ENCODE assay signal across 11 mouse cellular contexts in genomic region chr7:142535116-142535515, GRCm38 (mm10). TPM values are rescaled to one million over a fixed set of nuclear protein-coding genes. Genes with fewer than 3 reads are reported as not detected.
DNase-seq lines count a peak whose midpoint lies in the region; ATAC-seq and TF ChIP-seq lines count a peak whose summit lies in the region.
"Had no signal": no experiment of that assay in that cellular context is flagged by ENCODE, and none has a peak within 500 bp of the region (broad histone marks: within the 10 kb centered on the region; RNA-seq: fewer than 3 reads in every experiment).

No protein-coding gene starts in this region.

- H3K27me3 ChIP-seq in heart, embryonic 10.5 days (ENCODE audit: insufficient read depth, poor library complexity, severe bottlenecking), result no peaks in the 10 kb centered on the region
- H3K27me3 ChIP-seq in lung, embryonic 15.5 days, result no peaks in the 10 kb centered on the region
- no peaks in the 10 kb centered on the region for H3K27me3 ChIP-seq in limb, embryonic 14.5 days (ENCODE audit: control insufficient read depth, insufficient read depth, low read length)
- no peaks in the 10 kb centered on the region for H3K27me3 ChIP-seq in stomach, embryonic 16.5 days (ENCODE audit: control insufficient read depth, insufficient read depth, low read length)

- H3K27ac ChIP-seq in heart, embryonic 10.5 days, result peak overlapping the region; percentile 96
- peak overlapping the region; percentile 93 for H3K27ac ChIP-seq in lung, embryonic 15.5 days
- H3K27ac ChIP-seq in limb, embryonic 14.5 days (replicated peaks; ENCODE audit: low read depth, low read length), result peak overlapping the region; percentile 97
- H3K27ac ChIP-seq in stomach, embryonic 16.5 days (ENCODE audit: low read length), result peak overlapping the region; percentile 98

- ATAC-seq in lung, embryonic 15.5 days (ENCODE audit: borderline replicate concordance, extremely low read depth, low FRiP score, low TSS enrichment), result no peak
- ATAC-seq in limb, embryonic 14.5 days (ENCODE audit: low FRiP score, low read depth), result no peak; the same call in 1 of the 2 replicates
- ATAC-seq in stomach, embryonic 16.5 days (ENCODE audit: insufficient read depth, low FRiP score), result peak; percentile 25; the same call in 1 of the 2 replicates
- ATAC-seq in erythroid progenitor cell, adult 5-6 weeks (replicated peaks; ENCODE audit: low FRiP score, poor library complexity, severe bottlenecking), result no peak
- ATAC-seq in erythroblast, adult 5-6 weeks (replicated peaks; ENCODE audit: low FRiP score, poor library complexity, severe bottlenecking), result no peak
- ATAC-seq: hindbrain, postnatal 0 days had no signal

- intact Hi-C loops in heart, postnatal 25 days (cut with DNase I), result loop anchor here (5.0 kb wide), 2 partner anchors 53 to 137 kb away; no protein-coding TSS in a partner anchor

- no peaks in the 10 kb centered on the region for H3K9me3 ChIP-seq in heart, embryonic 10.5 days
- H3K9me3 ChIP-seq in lung, embryonic 15.5 days, result no peaks in the 10 kb centered on the region
- H3K9me3 ChIP-seq in limb, embryonic 14.5 days (ENCODE audit: control insufficient read depth, low read length), result no peaks in the 10 kb centered on the region
- H3K9me3 ChIP-seq in stomach, embryonic 16.5 days (replicated peaks; ENCODE audit: control insufficient read depth, low read length), result no peaks in the 10 kb centered on the region

- H3K4me1 ChIP-seq in heart, embryonic 10.5 days, result peaks cover 72% of the 10 kb centered on the region
- H3K4me1 ChIP-seq in lung, embryonic 15.5 days, result peaks cover 63% of the 10 kb centered on the region
- peaks cover 75% of the 10 kb centered on the region for H3K4me1 ChIP-seq in limb, embryonic 14.5 days (ENCODE audit: control insufficient read depth, insufficient read depth, low read length)
- peaks cover 69% of the 10 kb centered on the region for H3K4me1 ChIP-seq in stomach, embryonic 16.5 days (ENCODE audit: control insufficient read depth, insufficient read depth, low read length)

- no peak for TF ChIP-seq POLR2A in limb, embryonic 14.5 days (IDR thresholded peaks at IDR 0.05; ENCODE audit: borderline replicate concordance, extremely low read depth, insufficient read depth, insufficient read length)

- H3K4me2 ChIP-seq in lung, embryonic 15.5 days, result no peak overlapping the region; the same call in 1 of the 2 replicates
- H3K4me2 ChIP-seq in limb, embryonic 14.5 days (replicated peaks; ENCODE audit: low read depth, low read length, severe bottlenecking), result no peak overlapping the region
- no peak overlapping the region for H3K4me2 ChIP-seq in stomach, embryonic 16.5 days (ENCODE audit: low read depth, low read length)

- H3K4me3 ChIP-seq in heart, embryonic 10.5 days, result no peak overlapping the region
- H3K4me3 ChIP-seq in lung, embryonic 15.5 days, result no peak overlapping the region
- no peak overlapping the region for H3K4me3 ChIP-seq in limb, embryonic 14.5 days (replicated peaks; ENCODE audit: low read length)
- H3K4me3 ChIP-seq in stomach, embryonic 16.5 days (replicated peaks; ENCODE audit: low read length), result no peak overlapping the region

- peaks cover 11% of the 10 kb centered on the region for H3K36me3 ChIP-seq in heart, embryonic 10.5 days
- H3K36me3 ChIP-seq in lung, embryonic 15.5 days, result peaks cover 3% of the 10 kb centered on the region; the same call in 1 of the 2 replicates
- no peaks in the 10 kb centered on the region for H3K36me3 ChIP-seq in limb, embryonic 14.5 days (ENCODE audit: control insufficient read depth, insufficient read depth, low read length)
- H3K36me3 ChIP-seq in stomach, embryonic 16.5 days (ENCODE audit: control insufficient read depth, insufficient read depth, low read length), result no peaks in the 10 kb centered on the region

- peak overlapping the region; percentile 2; the same call in 1 of the 2 replicates for H3K9ac ChIP-seq in lung, embryonic 15.5 days
- H3K9ac ChIP-seq in limb, embryonic 14.5 days (ENCODE audit: low read depth, low read length, severe bottlenecking), result no peak overlapping the region
- H3K9ac ChIP-seq in stomach, embryonic 16.5 days (ENCODE audit: low read length), result peak overlapping the region; percentile 66

- WGBS in heart, embryonic 10.5 days, result 82% methylated on average over 4 of the region's 4 CpGs
- WGBS in lung, embryonic 15.5 days, result 42% methylated on average over 4 of the region's 4 CpGs
- WGBS in limb, embryonic 14.5 days, result 44% methylated on average over 4 of the region's 4 CpGs
- WGBS in stomach, embryonic 16.5 days, result 41% methylated on average over 4 of the region's 4 CpGs

- DNase-seq in heart, embryonic 10.5 days (ENCODE audit: low spot score), result no peak
- DNase-seq in heart, postnatal 25 days (ENCODE audit: low spot score), result no peak
- no peak for DNase-seq in lung, adult 18-20 months
- DNase-seq in limb, embryonic 14.5 days (ENCODE audit: low spot score), result peak; percentile 76
- DNase-seq: adrenal gland, postnatal 10 days; right cerebral cortex, adult 18-20 months had no signal

RNA-seq across cellular contexts. Expression of gene Mrpl23, which starts 2.6 kb away (rescaled TPM):
- 17.1 and 25.1 TPM in 2 replicates for polyA plus RNA-seq in heart, embryonic 10.5 days (2016; fragmentation: Nextera tagmentation; extraction: Ambion mirVana)
- 10 to 100 TPM; 16.1 to 39.0 TPM for total RNA-seq in heart, postnatal 25 days (2021)
- polyA plus RNA-seq in lung, embryonic 15.5 days (2015; fragmentation: Nextera tagmentation; extraction: Ambion mirVana), result 22.8 and 28.3 TPM in 2 replicates
- polyA plus RNA-seq in limb, embryonic 14.5 days (2012; rRNA removed), result 94.6 and 97.2 TPM in 2 replicates
- polyA plus RNA-seq in limb, embryonic 14.5 days (2014; fragmentation: Nextera tagmentation; extraction: Ambion mirVana), result 30.0 and 40.8 TPM in 2 replicates
- 16.2 and 30.7 TPM in 2 replicates for polyA plus RNA-seq in stomach, embryonic 16.5 days (2015; fragmentation: Nextera tagmentation; extraction: Ambion mirVana)
- total RNA-seq in erythroid progenitor cell, adult 5-6 weeks (2015; ENCODE audit: low replicate concordance), result 9.6 TPM in 1 of 2 replicates, not detected in the other
- 0.13 TPM in 1 of 2 replicates, not detected in the other for total RNA-seq in erythroid progenitor cell, adult 5-6 weeks (2017; ENCODE audit: low replicate concordance)
- not detected in 2 replicates for total RNA-seq in erythroblast, adult 5-6 weeks (2015; ENCODE audit: low replicate concordance)
- total RNA-seq in erythroblast, adult 5-6 weeks (2017; ENCODE audit: low replicate concordance), result 3.7 and 8.1 TPM in 2 replicates

RNA-seq across cellular contexts. Expression of gene Tnnt3, which starts 36.5 kb away (rescaled TPM):
- polyA plus RNA-seq in heart, embryonic 10.5 days (2016; fragmentation: Nextera tagmentation; extraction: Ambion mirVana), result 9.5 and 10.4 TPM in 2 replicates
- total RNA-seq in heart, postnatal 25 days (2021), result 1 to 10 TPM in 1 of 2 experiments, not detected in 1; 2.0 TPM
- 2.5 and 5.1 TPM in 2 replicates for polyA plus RNA-seq in lung, embryonic 15.5 days (2015; fragmentation: Nextera tagmentation; extraction: Ambion mirVana)
- polyA plus RNA-seq in limb, embryonic 14.5 days (2012; rRNA removed), result 42.5 and 114 TPM in 2 replicates
- polyA plus RNA-seq in limb, embryonic 14.5 days (2014; fragmentation: Nextera tagmentation; extraction: Ambion mirVana), result 101 and 183 TPM in 2 replicates
- polyA plus RNA-seq in stomach, embryonic 16.5 days (2015; fragmentation: Nextera tagmentation; extraction: Ambion mirVana), result 12.0 and 208 TPM in 2 replicates
- not detected in 2 replicates for total RNA-seq in erythroid progenitor cell, adult 5-6 weeks (2015; ENCODE audit: low replicate concordance)
- not detected in 2 replicates for total RNA-seq in erythroid progenitor cell, adult 5-6 weeks (2017; ENCODE audit: low replicate concordance)
- not detected in 2 replicates for total RNA-seq in erythroblast, adult 5-6 weeks (2015; ENCODE audit: low replicate concordance)
- 2.0 TPM in 1 of 2 replicates, not detected in the other for total RNA-seq in erythroblast, adult 5-6 weeks (2017; ENCODE audit: low replicate concordance)
